Mouse (Mus musculus) testis, postnatal 10 days (tissue): ENCODE measurements at regions not wholly inside any gene's neighbourhood (a gene's known extent, or its start where the extent isn't known, plus 50 kb on each side); places are given as distances from the start of the nearest gene placed in this dataset.
"Not testable (repeated sequence)": the region's sequence is repeated elsewhere in the genome, so short reads cannot be mapped to it uniquely, and the experiment has no call there.

Experiments
- DNase-seq: peaks from one replicate; pipeline ENCODE4 v3.0.0; 2021; ENCODE audit warnings: low spot score

GRCm38 (mm10) chr13:73035336-73035940 is 224.8 kb upstream of the Irx4 start:
- no peak for DNase-seq

- no peak for DNase-seq
Measured at GRCm38 (mm10) chr13:73039731-73040130, 220.5 kb upstream of the Irx4 start.

GRCm38 (mm10) chr13:73041233-73042040 is 218.8 kb upstream of the Irx4 start:
- no peak for DNase-seq

DNA sequence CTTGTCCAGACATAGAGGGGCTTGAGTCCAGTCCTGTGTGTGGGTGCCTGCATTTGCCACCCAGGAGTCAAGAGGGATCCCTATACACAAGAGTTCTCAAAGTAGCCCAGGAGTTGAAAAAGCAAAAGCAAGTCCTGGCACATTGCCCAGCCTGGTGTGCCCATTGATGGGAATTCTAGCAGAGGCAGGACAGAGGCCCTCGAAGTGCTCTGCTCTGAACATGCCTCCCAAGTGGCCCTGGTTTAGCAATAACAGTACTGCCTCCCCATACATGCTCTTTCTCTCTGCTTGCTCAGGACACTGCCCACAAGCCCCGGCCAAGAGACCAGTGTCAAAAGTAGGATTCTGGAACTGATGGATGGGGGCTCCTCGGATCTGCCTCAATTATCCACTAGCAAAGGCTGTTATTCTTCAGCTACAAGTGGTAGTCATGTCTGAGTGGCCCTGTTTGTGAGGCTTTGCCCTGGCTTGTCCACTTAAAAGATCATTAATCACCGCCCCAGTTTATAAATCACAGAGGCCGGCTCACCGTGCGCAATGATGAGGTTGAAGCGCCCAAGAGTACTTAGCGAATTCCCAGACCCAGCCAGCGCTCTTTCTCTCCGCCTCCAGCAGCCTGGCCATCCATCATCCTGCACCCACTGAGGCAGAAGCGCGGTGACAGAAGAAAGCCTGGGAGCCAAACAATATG is 190.3 kb upstream of the Irx4 start:
- DNase-seq = no peak

GRCm38 (mm10) chr13:73070531-73070908 is 189.8 kb upstream of the Irx4 start:
- DNase-seq = no peak

DNA sequence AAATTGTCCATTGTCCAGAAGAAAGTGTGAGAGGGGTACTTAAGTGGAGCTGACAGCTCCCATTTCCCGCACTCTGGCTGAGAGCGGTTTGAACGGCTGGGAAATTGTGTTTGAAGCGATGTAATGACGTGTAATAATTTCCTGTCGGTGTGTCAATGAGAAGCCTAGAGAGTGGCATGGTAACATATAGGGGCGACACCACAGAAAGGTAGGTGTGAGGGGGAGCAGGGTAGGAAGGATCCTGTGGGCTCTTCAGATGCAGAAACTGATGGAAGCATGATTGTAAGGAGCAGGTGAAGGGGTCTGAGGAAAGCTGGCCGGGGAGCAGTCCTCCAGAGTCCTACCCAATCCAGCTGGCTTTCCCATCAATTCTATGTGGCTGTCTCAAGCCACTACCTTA is 189.2 kb upstream of the Irx4 start:
- no peak for DNase-seq

DNA sequence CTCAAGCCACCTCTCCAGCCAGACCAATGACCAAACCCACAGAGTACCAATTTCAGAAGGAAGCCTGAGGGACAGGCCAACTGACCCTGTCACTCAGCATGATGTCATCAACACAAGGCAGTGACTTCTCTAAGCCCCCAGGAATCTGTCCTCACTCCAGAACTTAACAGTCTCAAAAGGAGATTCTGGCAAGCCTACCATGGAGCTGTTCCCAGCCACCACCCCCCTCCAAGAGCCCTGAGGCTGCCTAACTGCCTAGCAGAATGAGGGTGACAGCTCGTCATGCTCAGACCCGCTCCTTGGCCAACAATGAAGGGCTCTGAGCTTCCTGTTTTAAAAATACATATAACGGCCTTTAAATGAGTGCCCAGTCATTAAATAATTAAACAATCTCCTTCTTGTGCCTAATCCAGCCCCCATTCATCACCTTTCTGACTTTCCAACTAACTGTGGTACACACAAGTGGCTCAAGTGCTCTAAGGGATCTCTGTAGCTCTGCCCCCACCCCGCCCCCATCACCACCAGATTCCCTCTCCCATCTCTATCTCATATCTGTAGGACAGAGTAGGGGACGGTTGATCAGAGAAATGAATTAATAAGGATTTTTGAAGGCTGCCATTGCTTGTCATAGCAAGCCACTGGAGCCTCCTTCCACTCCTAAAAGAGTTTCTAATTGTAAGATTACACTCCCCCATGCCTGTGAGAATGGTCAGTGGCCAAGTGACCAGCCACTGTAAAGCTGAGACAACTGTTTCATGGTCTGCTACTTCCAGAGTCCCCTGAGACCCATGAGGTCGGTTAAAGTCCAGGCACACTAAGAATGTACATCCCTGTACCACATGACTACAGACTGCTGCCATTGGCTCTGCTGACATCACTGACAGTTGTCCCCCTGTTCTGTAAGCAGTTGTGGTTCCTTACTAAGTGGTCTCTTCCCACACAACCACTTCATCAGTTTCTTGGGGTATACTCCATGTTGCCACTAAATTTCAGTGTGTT is 188.1 kb upstream of the Irx4 start:
- no peak for DNase-seq

GRCm38 (mm10) chr13:73077866-73078430 is 182.3 kb upstream of the Irx4 start:
- no peak for DNase-seq

DNA sequence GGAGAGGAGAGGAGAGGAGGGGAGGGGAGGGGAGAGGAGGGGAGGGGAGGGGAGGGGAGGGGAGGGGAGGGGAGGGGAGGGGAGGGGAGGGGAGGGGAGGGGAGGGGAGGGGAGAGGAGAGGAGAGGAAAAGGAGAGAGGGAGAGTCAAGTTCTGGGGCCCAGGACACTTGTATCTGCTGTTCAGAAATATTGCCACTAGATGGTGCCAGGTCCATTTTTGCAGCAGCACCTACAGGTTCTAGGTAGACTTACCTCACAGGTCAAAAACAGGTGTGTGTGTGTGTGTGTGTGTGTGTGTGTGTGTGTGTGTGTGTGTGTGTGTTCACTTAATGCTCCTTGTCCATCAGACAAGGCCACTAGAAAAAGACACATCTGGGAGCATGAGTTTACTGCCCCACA is 172.5 kb upstream of the Irx4 start:
- DNase-seq = not testable (repeated sequence)

GRCm38 (mm10) chr13:73091886-73092285 is 168.4 kb upstream of the Irx4 start:
- no peak for DNase-seq

GRCm38 (mm10) chr13:73097502-73097901 is 162.8 kb upstream of the Irx4 start:
- no peak for DNase-seq

DNA sequence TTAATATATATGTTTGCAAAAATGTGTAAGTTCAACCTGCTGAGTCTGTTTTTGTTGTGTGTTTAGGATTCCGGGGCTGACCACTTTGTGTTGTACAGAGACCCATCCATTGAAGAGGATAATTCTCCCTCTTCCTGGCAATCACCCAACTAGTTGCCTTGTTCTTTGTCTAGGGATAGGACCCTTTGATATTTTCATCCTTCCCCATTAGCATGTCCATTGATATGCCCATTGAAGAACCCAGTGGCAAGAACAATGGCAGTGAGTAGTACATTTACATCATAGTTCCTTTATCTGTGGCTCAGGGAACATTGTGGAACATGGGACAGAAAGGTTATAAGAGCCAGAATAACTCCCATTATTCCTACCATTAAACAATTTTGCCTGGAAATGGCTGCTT is 160.9 kb upstream of the Irx4 start:
- no peak for DNase-seq

GRCm38 (mm10) chr13:73107250-73107993 is 152.9 kb upstream of the Irx4 start:
- no peak for DNase-seq

GRCm38 (mm10) chr13:73116822-73117632 is 143.3 kb upstream of the Irx4 start:
- no peak for DNase-seq

DNA sequence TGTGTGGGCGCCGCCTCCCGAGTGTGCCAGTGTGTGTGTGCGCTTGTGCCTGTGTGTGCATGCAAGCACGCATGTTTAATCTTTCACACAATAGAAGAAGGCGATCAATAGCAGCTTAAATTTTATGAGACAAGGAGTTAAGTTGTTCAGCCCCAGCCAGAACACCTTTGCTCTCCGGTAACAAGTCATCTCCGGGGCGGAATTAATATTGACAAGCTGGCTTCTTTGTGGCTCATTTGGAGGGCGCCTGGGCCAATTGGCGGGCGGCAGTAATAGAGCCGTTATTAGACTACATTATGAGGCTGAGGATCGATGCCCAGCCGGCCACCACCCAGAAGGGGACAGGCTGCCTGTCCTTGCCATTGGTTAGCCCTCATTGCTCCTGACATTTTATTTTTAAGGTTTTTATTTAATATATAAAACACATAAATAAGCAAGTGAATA is 142.6 kb upstream of the Irx4 start:
- DNase-seq = no peak

GRCm38 (mm10) chr13:73122945-73123344 is 137.3 kb upstream of the Irx4 start:
- no peak for DNase-seq

- DNase-seq = no peak
Measured at GRCm38 (mm10) chr13:73131270-73131669, 129.0 kb upstream of the Irx4 start.

DNA sequence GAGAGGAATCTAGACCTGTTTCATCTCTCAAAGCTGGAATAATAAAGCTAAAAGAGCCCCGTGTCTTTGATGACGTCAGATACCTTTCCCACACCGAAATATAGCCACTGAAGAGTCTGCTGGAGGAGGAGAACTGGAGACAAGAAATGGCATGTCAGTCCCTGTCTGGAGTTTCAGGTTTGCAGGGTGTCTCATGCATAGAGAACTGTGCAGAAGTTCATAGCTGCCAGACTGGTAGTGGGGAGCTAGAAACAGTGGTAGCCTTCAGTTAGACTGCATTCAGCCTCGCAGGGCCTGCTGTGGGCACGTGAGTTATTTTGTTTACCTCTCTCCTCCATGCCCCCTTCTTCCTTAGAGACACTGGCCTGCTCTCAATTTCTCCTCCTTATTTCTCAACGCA is 127.5 kb upstream of the Irx4 start:
- DNase-seq = no peak

DNA sequence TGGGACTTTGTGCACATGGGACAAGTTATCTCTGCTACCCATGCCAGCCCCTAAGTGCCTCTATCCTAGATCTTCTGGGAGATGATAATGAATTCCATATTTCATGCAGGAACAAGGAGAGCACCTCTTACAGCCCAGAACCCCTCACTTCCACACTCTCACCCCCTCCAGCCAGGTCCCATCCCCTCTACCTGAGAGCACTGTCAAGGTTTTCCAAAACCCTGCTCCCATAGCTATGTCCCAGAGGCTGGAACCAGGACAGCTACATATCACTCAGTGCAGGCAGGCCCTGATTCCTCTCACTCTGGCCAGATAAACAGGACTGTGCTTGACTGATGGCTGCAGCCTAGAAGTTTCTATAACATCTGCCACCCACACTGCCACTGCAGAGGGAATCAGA is 125.3 kb upstream of the Irx4 start:
- no peak for DNase-seq

DNA sequence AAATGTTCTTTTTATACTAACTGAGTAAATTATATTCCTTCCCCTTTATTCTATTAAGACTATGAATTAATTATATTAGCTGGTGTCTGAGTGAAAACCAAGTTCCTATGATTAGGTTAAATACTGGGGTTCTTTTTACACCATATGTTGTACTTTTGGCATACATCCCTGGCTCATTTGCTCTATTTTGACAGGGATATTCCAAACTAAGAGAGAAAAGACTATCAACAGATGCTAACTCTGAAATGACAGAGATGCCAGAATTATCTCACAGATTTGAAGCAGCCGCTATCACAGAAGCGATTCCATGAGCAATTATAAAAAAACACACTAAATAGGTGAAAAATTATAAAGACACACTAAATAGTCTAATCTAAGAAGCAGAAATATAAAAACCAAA is 119.0 kb upstream of the Irx4 start:
- DNase-seq = no peak
